In genomic region chr11:46388438-46388837, GRCm38 (mm10) we compare ENCODE assay signal across 38 mouse cellular contexts. TPM values are rescaled to one million over a fixed set of nuclear protein-coding genes. Genes with fewer than 3 reads are reported as not detected.
DNase-seq lines count a peak whose midpoint lies in the region; ATAC-seq and TF ChIP-seq lines count a peak whose summit lies in the region.
"Had no signal": no experiment of that assay in that cellular context is flagged by ENCODE, and none has a peak within 500 bp of the region (broad histone marks: within the 10 kb centered on the region; RNA-seq: fewer than 3 reads in every experiment).

No protein-coding gene starts in this region.

- no peaks in the 10 kb centered on the region for H3K4me1 ChIP-seq in kidney, embryonic 15.5 days
- H3K4me1 ChIP-seq in bone marrow, adult 2 months (ENCODE audit: control insufficient read depth, insufficient read depth, low read length) = peaks cover 2% of the 10 kb centered on the region; the same call in 1 of the 2 replicates
- no peaks in the 10 kb centered on the region for H3K4me1 ChIP-seq in hindbrain, embryonic 12.5 days
- H3K4me1 ChIP-seq: heart, embryonic 13.5 days; hindbrain, embryonic 15.5 days; limb, embryonic 12.5 days; liver, embryonic 15.5 days; lung, embryonic 15.5 days; midbrain, embryonic 15.5 days; neural tube, embryonic 15.5 days had no signal

- no peaks in the 10 kb centered on the region for H3K36me3 ChIP-seq in kidney, embryonic 15.5 days
- H3K36me3 ChIP-seq in hindbrain, embryonic 12.5 days = no peaks in the 10 kb centered on the region
- H3K36me3 ChIP-seq: heart, embryonic 13.5 days; hindbrain, embryonic 15.5 days; limb, embryonic 12.5 days; liver, embryonic 15.5 days; lung, embryonic 15.5 days; midbrain, embryonic 10.5 days; midbrain, embryonic 15.5 days; neural tube, embryonic 15.5 days had no signal

- WGBS in kidney, embryonic 15.5 days = 48% methylated on average over 6 of the region's 6 CpGs
- WGBS in bone marrow, adult 2 months = 66% methylated on average over 6 of the region's 6 CpGs
- WGBS in hindbrain, embryonic 12.5 days = 78% methylated on average over 6 of the region's 6 CpGs

- no peak overlapping the region for H3K9ac ChIP-seq in kidney, embryonic 15.5 days
- H3K9ac ChIP-seq in hindbrain, embryonic 12.5 days = no peak overlapping the region
- H3K9ac ChIP-seq: heart, embryonic 13.5 days; hindbrain, embryonic 15.5 days; limb, embryonic 12.5 days; liver, embryonic 15.5 days; lung, embryonic 15.5 days; midbrain, embryonic 15.5 days; neural tube, embryonic 15.5 days had no signal

- 0 out of 2 replicates have a peak overlapping the region, but pooled peaks have one; percentile 41 for H3K27ac ChIP-seq in kidney, embryonic 15.5 days
- H3K27ac ChIP-seq in bone marrow, adult 2 months (ENCODE audit: control insufficient read depth, insufficient read depth, low read depth, low read length, poor library complexity) = no peak overlapping the region
- no peak overlapping the region for H3K27ac ChIP-seq in hindbrain, embryonic 12.5 days
- H3K27ac ChIP-seq: heart, embryonic 13.5 days; hindbrain, embryonic 15.5 days; layer of hippocampus, adult 2 months; left cerebral cortex, adult 2 months; limb, embryonic 12.5 days; liver, embryonic 15.5 days; lung, embryonic 15.5 days; midbrain, embryonic 10.5 days; midbrain, embryonic 15.5 days; neural tube, embryonic 15.5 days; stomach, postnatal 0 days had no signal

- peak; percentile 84 for DNase-seq in heart, adult 11 months
- DNase-seq in heart, adult 8-10 months (ENCODE audit: low spot score) = no peak
- DNase-seq in kidney, postnatal 4 days = no peak
- peak; percentile 67 for DNase-seq in thymus, postnatal 25 days
- DNase-seq: adrenal gland, adult 8-10 months; cerebellum, adult 8-10 months; cerebellum, postnatal 25 days; gastrocnemius, postnatal 14 days; heart, postnatal 36 days; kidney, adult 18-20 months; kidney, postnatal 10 days; retina, postnatal 1 day; right cerebral cortex, postnatal 14 days; spleen, adult 18-20 months had no signal

- TF ChIP-seq POLR2A in bone marrow, adult 2 months (IDR thresholded peaks at IDR 0.05; ENCODE audit: borderline replicate concordance, control insufficient read depth, low read depth, low read length) = no peak

- H3K27me3 ChIP-seq in kidney, embryonic 15.5 days = no peaks in the 10 kb centered on the region
- H3K27me3 ChIP-seq in hindbrain, embryonic 12.5 days = no peaks in the 10 kb centered on the region
- H3K27me3 ChIP-seq: heart, embryonic 13.5 days; hindbrain, embryonic 15.5 days; limb, embryonic 12.5 days; liver, embryonic 15.5 days; lung, embryonic 15.5 days; midbrain, embryonic 15.5 days; neural tube, embryonic 15.5 days had no signal

- no peaks in the 10 kb centered on the region for H3K9me3 ChIP-seq in kidney, embryonic 15.5 days (replicated peaks)
- H3K9me3 ChIP-seq in hindbrain, embryonic 12.5 days (replicated peaks) = no peaks in the 10 kb centered on the region
- H3K9me3 ChIP-seq: heart, embryonic 13.5 days; hindbrain, embryonic 15.5 days; limb, embryonic 12.5 days; liver, embryonic 15.5 days; lung, embryonic 15.5 days; midbrain, embryonic 10.5 days; midbrain, embryonic 15.5 days; neural tube, embryonic 15.5 days had no signal

- H3K4me3 ChIP-seq in kidney, embryonic 15.5 days (replicated peaks) = no peak overlapping the region
- H3K4me3 ChIP-seq in bone marrow, adult 2 months (replicated peaks; ENCODE audit: control insufficient read depth, low read depth, low read length) = peak overlapping the region; percentile 30
- no peak overlapping the region for H3K4me3 ChIP-seq in hindbrain, embryonic 12.5 days
- H3K4me3 ChIP-seq: heart, embryonic 13.5 days; hindbrain, embryonic 15.5 days; layer of hippocampus, adult 2 months; left cerebral cortex, adult 2 months; limb, embryonic 12.5 days; liver, embryonic 15.5 days; lung, embryonic 15.5 days; midbrain, embryonic 10.5 days; midbrain, embryonic 15.5 days; neural tube, embryonic 15.5 days had no signal

- H3K4me2 ChIP-seq in kidney, embryonic 15.5 days = 0 out of 2 replicates have a peak overlapping the region, but pooled peaks have one; percentile 1
- H3K4me2 ChIP-seq in hindbrain, embryonic 12.5 days (replicated peaks) = no peak overlapping the region
- H3K4me2 ChIP-seq: heart, embryonic 13.5 days; hindbrain, embryonic 15.5 days; limb, embryonic 12.5 days; liver, embryonic 15.5 days; lung, embryonic 15.5 days; midbrain, embryonic 15.5 days; neural tube, embryonic 15.5 days had no signal

- ATAC-seq in kidney, embryonic 15.5 days (replicated peaks; ENCODE audit: low FRiP score) = 0 out of 2 replicates have a peak, but pooled peaks have one; percentile 25
- ATAC-seq in hindbrain, embryonic 12.5 days (ENCODE audit: low FRiP score) = no peak
- ATAC-seq: forebrain, embryonic 14.5 days; midbrain, embryonic 15.5 days had no signal

- TF ChIP-seq CTCF in bone marrow, adult 2 months (IDR thresholded peaks at IDR 0.05; ENCODE audit: control insufficient read depth, insufficient read depth, low read length) = no peak

RNA-seq across cellular contexts. Expression of gene Itk, which starts 0.9 kb away (rescaled TPM):
- under 1 TPM; 0.14 to 0.22 (median 0.17) TPM for total RNA-seq in heart, adult 8-10 months (2022)
- 0.18 and 0.28 TPM in 2 replicates for polyA plus RNA-seq in kidney, embryonic 15.5 days (2015; fragmentation: Nextera tagmentation; extraction: Ambion mirVana)
- 0.68 and 4.4 TPM in 2 replicates for polyA plus RNA-seq in bone marrow, adult 2 months (2011; ENCODE audit: insufficient read depth, insufficient read length, low replicate concordance, missing spikeins)
- polyA plus RNA-seq in hindbrain, embryonic 12.5 days (2016; fragmentation: Nextera tagmentation; extraction: Ambion mirVana) = 0.05 TPM in 1 of 2 replicates, not detected in the other
- polyA plus RNA-seq: embryonic facial prominence, embryonic 11.5 days; forebrain, embryonic 14.5 days; heart, embryonic 13.5 days; hindbrain, embryonic 15.5 days; limb, embryonic 12.5 days; midbrain, embryonic 15.5 days; neural tube, embryonic 15.5 days had no signal

RNA-seq across cellular contexts. Expression of gene Fam71b, which starts 7.9 kb away (rescaled TPM):
- not detected for total RNA-seq in heart, adult 8-10 months (2022)
- not detected in 2 replicates for polyA plus RNA-seq in kidney, embryonic 15.5 days (2015; fragmentation: Nextera tagmentation; extraction: Ambion mirVana)
- not detected in 2 replicates for polyA plus RNA-seq in bone marrow, adult 2 months (2011; ENCODE audit: insufficient read depth, insufficient read length, low replicate concordance, missing spikeins)
- polyA plus RNA-seq in hindbrain, embryonic 12.5 days (2016; fragmentation: Nextera tagmentation; extraction: Ambion mirVana) = not detected in 2 replicates
- total RNA-seq: adrenal gland, adult 8-10 months; adrenal gland, postnatal 4 days; gastrocnemius, postnatal 14 days; granulocyte monocyte progenitor cell, adult 5-6 weeks; heart, postnatal 36 days; layer of hippocampus, adult 2 months; layer of hippocampus, postnatal 14 days; left cerebral cortex, adult 2 months; left cerebral cortex, postnatal 25 days; liver, adult 2 months; megakaryocyte progenitor cell, adult 5-6 weeks had no signal
- polyA plus RNA-seq: activated CD4-positive, CD25-positive, alpha-beta regulatory T cell, adult 4 months; embryonic facial prominence, embryonic 11.5 days; forebrain, embryonic 14.5 days; heart, embryonic 13.5 days; hindbrain, embryonic 15.5 days; intestine, embryonic 14.5 days; limb, embryonic 12.5 days; liver, adult 2 months; liver, embryonic 15.5 days; midbrain, embryonic 10.5 days; midbrain, embryonic 15.5 days; neural tube, embryonic 15.5 days; stomach, postnatal 0 days had no signal

RNA-seq across cellular contexts. Expression of gene Med7, which starts 48.3 kb away (rescaled TPM):
- 10 to 100 TPM; 15.5 to 23.2 (median 17.7) TPM for total RNA-seq in heart, adult 8-10 months (2022)
- polyA plus RNA-seq in kidney, embryonic 15.5 days (2015; fragmentation: Nextera tagmentation; extraction: Ambion mirVana) = 80.5 and 81.3 TPM in 2 replicates
- polyA plus RNA-seq in bone marrow, adult 2 months (2011; ENCODE audit: insufficient read depth, insufficient read length, low replicate concordance, missing spikeins) = 36.6 and 41.4 TPM in 2 replicates
- 79.3 and 85.9 TPM in 2 replicates for polyA plus RNA-seq in hindbrain, embryonic 12.5 days (2016; fragmentation: Nextera tagmentation; extraction: Ambion mirVana)

Comparison
In these comparisons a context has a peak if more than half of its experiments do, and no peak if none do; other contexts are left out.
1. DNase-seq: peak in heart, adult 11 months (single experiment) and thymus, postnatal 25 days (single experiment); none in heart, adult 8-10 months (single experiment) and kidney, postnatal 4 days (0 of 2).